Mouse (Mus musculus) forebrain, embryonic 10.5 days (tissue): ENCODE measurements around the gene Fsd1l. TPM values are rescaled to one million over a fixed set of nuclear protein-coding genes. Genes with fewer than 3 reads are reported as not detected.

Experiments used
- DNase-seq: peaks from one replicate; pipeline ENCODE4 v3.0.0-alpha.2; 2017; ENCODE audit warnings: low spot score; ENCODE audit errors: extremely low spot score
- H3K27ac ChIP-seq: fragments of 300-500 bp; sonication (generic); 2 replicates; pipeline ENCODE4 v1.5.1; 2016; ENCODE audit warnings: mild to moderate bottlenecking
- H3K27me3 ChIP-seq: fragments of 300-500 bp; sonication (generic); 2 replicates; pipeline ENCODE4 v1.6.1; 2016; ENCODE audit warnings: mild to moderate bottlenecking; ENCODE audit not compliant: poor library complexity, severe bottlenecking
- H3K36me3 ChIP-seq: fragments of 300-500 bp; sonication (generic); replicated peaks from 2 replicates; pipeline ENCODE4 v1.6.1; 2016; ENCODE audit warnings: mild to moderate bottlenecking, moderate library complexity
- H3K4me1 ChIP-seq: fragments of 300-500 bp; sonication (generic); 2 replicates; pipeline ENCODE4 v1.6.1; 2016
- H3K4me3 ChIP-seq: fragments of 300-500 bp; sonication (generic); 2 replicates; pipeline ENCODE4 v1.5.1; 2016; ENCODE audit warnings: mild to moderate bottlenecking, moderate library complexity
- H3K9me3 ChIP-seq: fragments of 300-500 bp; sonication (generic); 2 replicates; pipeline ENCODE4 v1.6.1; 2016; ENCODE audit warnings: mild to moderate bottlenecking, moderate library complexity
- WGBS: fragments of 180-500 bp; shearing (Covaris S2); methylation state at CpG from one replicate; pipeline ENCODE4 v1.1.7; 2016; 5-methylcytosine and 5-hydroxymethylcytosine counted together
- polyA plus RNA-seq: library from polyadenylated mRNA; unstranded; fragments of >200 nt; fragmentation: Nextera tagmentation; extraction: Ambion mirVana; gene quantifications from 2 replicates; pipeline ENCODE4 v1.2.1, GENCODE M21; 2016

The Fsd1l gene
- polyA plus RNA-seq: 24.6 and 27.3 TPM in 2 replicates

DNA sequence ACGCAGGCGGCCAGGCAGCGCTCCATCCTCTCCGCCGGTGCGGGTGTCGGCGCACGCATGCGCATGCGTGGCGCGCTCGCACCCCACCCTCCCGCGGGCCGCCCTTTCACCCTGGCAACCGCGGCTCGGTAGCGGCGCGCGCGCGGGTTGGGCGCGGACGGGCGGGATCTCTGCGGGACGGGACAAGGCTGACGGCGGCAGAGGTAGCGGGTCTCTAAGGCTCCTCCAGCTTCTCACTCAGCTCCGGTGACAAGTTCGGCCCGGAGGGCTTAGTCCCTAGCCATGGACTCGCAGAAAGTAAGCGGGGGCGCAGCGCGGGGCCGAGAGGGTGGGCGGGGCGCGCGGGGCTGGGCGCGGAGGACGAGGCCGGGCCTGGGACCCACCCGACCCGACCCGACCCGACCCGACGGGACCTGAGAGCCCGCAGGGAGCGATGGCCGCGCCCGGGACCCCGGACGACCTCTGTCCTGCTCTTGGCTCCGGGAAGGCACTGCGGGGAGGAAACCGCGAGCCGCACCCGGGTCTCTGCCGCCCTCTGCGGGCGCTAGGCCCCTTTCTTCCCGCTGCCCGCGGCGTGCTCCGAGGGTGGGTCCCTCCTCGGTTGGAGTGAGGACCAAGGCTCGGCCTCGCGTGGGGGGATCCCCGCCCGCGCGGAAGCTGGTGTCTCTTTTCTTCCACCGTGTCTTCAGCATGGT lies at the start of gene Fsd1l:
TSS of gene Fsd1l (plus strand) at position 156 of the 695 bp plus-strand sequence.
- under 1% methylated on average over 82 of the region's 88 CpGs for WGBS
- Histone ChIP-seq H3K36me3 (peaks cover 3% of the 10 kb centered on the region), H3K9me3 (no peaks in the 10 kb centered on the region), H3K4me1 (peaks cover 51% of the 10 kb centered on the region), H3K4me3 (peak within 1 kb of the TSS; percentile 89), H3K27ac (peak within 1 kb of the TSS; percentile 96), H3K27me3 (0 out of 2 replicates have a peak, but pooled peaks cover 7% of the 10 kb centered on the region)
- DNase-seq: peak; percentile 78

DNA sequence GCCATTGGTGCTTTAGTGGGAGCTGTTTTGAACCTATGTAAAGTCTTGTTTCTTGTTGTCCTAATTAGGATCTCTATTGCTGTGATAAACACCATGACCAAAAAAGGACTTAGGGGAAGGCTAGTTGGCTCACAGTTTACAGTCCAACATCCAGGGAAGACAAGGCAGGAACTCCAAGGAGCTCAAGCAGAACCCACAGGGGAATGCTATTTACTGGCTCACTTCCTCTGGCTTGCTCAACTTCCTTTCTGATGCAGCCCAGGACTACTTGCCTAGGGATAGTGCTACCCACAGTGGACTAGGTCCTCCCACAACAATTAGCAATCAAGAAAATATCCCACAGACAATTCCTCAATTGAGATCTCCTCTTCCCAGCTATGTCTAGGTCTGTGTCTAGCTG lies 43.6 kb upstream of the Fsd1l start:
- Histone ChIP-seq H3K4me3 (no peak overlapping the region), H3K36me3 (no peaks in the 10 kb centered on the region), H3K27me3 (no peaks in the 10 kb centered on the region), H3K9me3 (no peaks in the 10 kb centered on the region), H3K4me1 (no peaks in the 10 kb centered on the region), H3K27ac (no peak overlapping the region)
- DNase-seq: no peak

DNA sequence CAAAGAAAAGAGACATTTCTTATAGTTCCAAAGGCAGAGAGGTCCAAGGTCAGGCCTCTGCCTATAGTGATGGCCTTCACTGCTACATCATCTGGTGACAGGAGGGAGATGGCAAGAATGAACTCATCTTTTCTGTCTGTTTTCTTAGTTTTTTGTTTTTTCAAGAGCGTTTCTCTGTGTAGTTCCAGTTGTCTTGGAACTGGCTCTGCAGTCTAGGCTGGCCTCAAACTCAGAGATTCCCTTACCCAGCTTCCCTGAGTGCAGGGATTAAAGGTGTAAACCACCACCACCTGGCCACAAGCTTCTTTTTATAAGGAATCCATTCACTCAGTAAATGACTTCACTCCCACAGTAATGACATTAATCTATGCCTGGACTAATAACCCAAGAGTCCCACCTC lies 42.3 kb upstream of the Fsd1l start:
- H3K36me3 ChIP-seq: no peaks in the 10 kb centered on the region
- no peak overlapping the region for H3K27ac ChIP-seq
- 94% methylated on average over 1 of the region's 1 CpGs for WGBS
- no peaks in the 10 kb centered on the region for H3K9me3 ChIP-seq
- no peaks in the 10 kb centered on the region for H3K4me1 ChIP-seq
- no peak for DNase-seq
- H3K27me3 ChIP-seq: no peaks in the 10 kb centered on the region
- no peak overlapping the region for H3K4me3 ChIP-seq

DNA sequence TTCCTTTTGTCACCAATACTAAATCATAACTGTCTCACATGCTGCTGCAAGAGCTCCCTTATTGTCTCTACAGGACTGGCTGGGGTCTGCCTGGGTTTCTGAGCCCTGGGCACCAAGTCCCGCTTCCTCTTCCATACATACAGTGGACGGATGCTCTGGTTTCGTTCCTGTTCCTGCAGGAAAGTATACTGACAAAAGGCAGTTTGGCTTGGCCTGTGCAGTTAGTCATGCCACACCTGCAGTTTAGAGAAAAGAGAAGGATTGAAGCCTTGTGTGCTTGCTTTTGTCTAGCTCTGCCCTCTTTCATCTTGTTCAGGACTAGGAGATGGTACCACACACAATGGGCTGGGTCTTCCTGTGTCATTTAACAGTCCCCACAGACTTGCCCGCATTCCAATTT lies 41.8 kb upstream of the Fsd1l start:
- no peaks in the 10 kb centered on the region for H3K9me3 ChIP-seq
- no peaks in the 10 kb centered on the region for H3K4me1 ChIP-seq
- no peak overlapping the region for H3K27ac ChIP-seq
- WGBS: 86% methylated on average over 4 of the region's 4 CpGs
- no peaks in the 10 kb centered on the region for H3K27me3 ChIP-seq
- H3K4me3 ChIP-seq: no peak overlapping the region
- no peaks in the 10 kb centered on the region for H3K36me3 ChIP-seq
- no peak for DNase-seq

DNA sequence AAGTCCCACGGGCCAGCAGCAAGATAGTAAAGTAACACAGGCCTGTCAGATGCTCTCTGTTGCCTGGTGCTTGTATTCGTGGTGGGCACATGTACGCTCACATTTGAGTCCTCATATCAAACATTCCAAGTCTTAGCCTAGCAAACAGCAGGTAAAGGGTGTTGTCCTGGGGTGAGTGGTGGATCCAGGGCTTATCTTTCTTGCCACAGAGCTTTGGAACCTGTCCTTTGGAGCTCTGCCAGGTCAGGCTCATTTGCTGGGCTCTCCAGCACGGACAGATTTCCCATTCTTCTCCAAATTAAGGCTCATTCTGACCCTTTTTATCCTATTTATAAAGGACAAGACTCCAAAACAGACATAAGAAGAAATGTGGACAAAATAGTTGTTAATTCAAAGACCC lies 41.1 kb upstream of the Fsd1l start:
- no peaks in the 10 kb centered on the region for H3K27me3 ChIP-seq
- DNase-seq: no peak
- no peaks in the 10 kb centered on the region for H3K4me1 ChIP-seq
- H3K36me3 ChIP-seq: no peaks in the 10 kb centered on the region
- no peak overlapping the region for H3K27ac ChIP-seq
- no peaks in the 10 kb centered on the region for H3K9me3 ChIP-seq
- H3K4me3 ChIP-seq: no peak overlapping the region
- 86% methylated on average over 4 of the region's 4 CpGs for WGBS

DNA sequence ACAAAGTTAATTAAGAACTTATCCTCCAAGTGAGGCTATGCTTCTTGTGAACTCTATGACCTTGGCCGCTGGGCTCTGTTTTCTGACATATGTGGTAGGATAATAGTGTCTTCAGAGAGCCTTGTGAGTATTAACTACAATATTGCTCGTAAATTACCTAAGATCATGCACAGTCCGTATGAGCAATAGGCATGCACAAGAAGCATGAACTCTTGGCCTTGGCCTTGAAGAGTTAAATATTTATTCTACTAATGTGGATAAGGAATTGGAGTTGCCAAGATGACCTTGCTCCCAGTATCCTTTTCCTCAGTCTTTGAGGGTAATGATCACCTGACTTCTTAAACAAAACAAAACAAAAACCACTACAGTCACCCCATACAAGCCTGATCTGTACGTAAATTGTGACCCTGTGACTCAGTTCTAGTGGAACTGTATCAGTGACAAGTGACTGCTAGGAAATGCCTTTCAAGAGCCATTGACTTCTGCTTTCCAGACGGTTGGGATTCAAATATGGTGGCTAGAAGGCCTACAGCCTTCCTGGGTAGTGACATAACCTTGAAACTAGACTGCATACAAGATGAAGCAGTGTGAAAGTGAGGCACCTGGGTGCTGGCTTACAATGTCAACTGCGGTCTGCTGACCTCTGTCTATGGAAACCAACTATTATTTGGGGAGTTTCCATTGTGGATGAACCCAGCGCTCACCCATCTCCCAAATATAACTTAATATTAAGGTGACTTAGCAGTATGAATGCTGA lies 40.4 kb upstream of the Fsd1l start:
- 88% methylated on average over 7 of the region's 7 CpGs for WGBS
- H3K27me3 ChIP-seq: no peaks in the 10 kb centered on the region
- H3K9me3 ChIP-seq: no peaks in the 10 kb centered on the region
- H3K4me1 ChIP-seq: peaks cover 4% of the 10 kb centered on the region; the same call in 1 of the 2 replicates
- H3K27ac ChIP-seq: no peak overlapping the region
- no peak for DNase-seq
- H3K36me3 ChIP-seq: no peaks in the 10 kb centered on the region
- H3K4me3 ChIP-seq: no peak overlapping the region

DNA sequence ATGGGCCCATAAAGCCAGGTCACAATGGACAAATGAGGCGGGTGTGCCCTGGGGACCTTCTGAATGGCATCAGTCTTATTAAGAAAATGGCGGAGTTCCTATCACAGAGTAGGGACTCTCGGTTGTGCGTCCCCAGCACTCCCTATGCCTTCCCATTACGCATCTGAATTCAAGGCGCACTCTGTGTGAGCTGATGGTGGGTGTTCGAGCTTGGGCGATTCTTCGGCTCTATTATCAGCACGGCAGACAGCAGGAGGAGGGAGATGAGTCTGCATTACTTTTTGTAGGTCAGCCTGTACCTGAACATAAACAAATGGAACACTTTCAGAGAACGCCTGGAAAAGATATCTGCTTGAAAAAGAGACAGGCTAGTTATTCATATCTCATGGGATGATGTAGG lies 39.7 kb upstream of the Fsd1l start:
- 91% methylated on average over 11 of the region's 11 CpGs for WGBS
- no peaks in the 10 kb centered on the region for H3K9me3 ChIP-seq
- no peak overlapping the region for H3K4me3 ChIP-seq
- peaks cover 11% of the 10 kb centered on the region; the same call in 1 of the 2 replicates for H3K4me1 ChIP-seq
- DNase-seq: no peak
- H3K27me3 ChIP-seq: no peaks in the 10 kb centered on the region
- H3K36me3 ChIP-seq: no peaks in the 10 kb centered on the region
- no peak overlapping the region for H3K27ac ChIP-seq

DNA sequence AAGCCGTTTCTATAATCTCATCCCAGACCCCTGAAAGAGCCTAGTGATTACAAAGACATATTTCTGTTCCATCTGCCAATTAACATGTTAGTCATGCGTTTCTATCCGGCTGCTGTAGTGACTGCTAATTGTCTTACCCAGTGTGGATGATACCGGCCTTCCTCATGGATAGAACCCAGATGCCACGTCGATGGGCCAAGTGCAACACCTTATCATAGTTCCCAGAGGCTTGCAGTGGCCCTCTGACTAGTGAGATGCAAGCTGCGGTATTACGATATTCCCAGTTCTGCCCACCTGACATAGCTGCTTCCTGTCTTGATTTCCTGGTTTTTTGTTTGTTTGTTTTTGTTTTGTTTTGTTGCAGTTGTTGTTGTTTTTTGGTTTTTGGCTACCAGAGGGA lies 39.3 kb upstream of the Fsd1l start:
- H3K9me3 ChIP-seq: no peaks in the 10 kb centered on the region
- no peaks in the 10 kb centered on the region for H3K36me3 ChIP-seq
- DNase-seq: no peak
- 90% methylated on average over 8 of the region's 8 CpGs for WGBS
- H3K27me3 ChIP-seq: no peaks in the 10 kb centered on the region
- no peak overlapping the region for H3K27ac ChIP-seq
- H3K4me3 ChIP-seq: no peak overlapping the region
- peaks cover 11% of the 10 kb centered on the region; the same call in 1 of the 2 replicates for H3K4me1 ChIP-seq

DNA sequence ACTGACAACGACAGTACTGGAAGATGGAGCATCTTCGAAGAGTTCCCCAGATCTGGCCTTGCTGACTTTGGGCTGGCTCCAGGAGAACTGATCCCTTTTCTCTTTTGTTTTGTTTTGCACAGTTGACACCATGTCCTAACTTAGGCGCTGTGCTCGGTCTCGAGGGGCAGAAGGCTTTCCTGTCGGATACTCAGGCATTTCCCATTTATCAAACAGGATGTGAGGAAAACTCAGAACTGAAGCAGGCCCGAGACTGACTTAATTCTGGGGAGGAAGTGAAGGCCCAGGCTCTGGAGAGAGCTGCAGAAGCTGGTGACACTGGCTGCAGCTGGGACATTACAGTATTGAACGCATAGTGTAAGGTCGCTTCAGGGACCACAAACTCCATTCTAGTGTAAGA lies 38.9 kb upstream of the Fsd1l start:
- Histone ChIP-seq H3K27me3 (no peaks in the 10 kb centered on the region), H3K4me1 (peaks cover 11% of the 10 kb centered on the region; the same call in 1 of the 2 replicates), H3K4me3 (no peak overlapping the region), H3K27ac (no peak overlapping the region), H3K9me3 (no peaks in the 10 kb centered on the region), H3K36me3 (no peaks in the 10 kb centered on the region)
- 78% methylated on average over 9 of the region's 9 CpGs for WGBS
- no peak for DNase-seq

DNA sequence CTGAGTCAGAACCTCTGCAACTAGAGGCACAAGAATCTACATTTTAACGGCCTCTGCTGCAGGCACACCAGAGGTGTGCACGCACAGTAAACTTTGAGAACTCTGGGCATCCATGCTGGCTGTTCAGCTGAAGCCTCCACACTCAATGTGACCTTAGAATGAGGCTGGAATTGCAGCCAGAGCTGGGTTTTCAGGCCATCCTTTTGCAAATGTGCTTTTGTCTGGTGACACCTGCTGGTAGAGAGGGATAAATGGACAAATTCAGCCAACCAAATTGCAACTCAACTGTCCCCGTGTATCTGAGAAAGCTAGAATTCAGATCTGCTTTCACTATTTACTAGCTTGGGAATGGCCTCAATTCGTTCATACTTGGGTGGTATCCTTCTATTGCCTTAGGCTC lies 37.1 kb upstream of the Fsd1l start:
- no peak overlapping the region for H3K4me3 ChIP-seq
- peak; percentile 42 for DNase-seq
- H3K36me3 ChIP-seq: no peaks in the 10 kb centered on the region
- no peaks in the 10 kb centered on the region for H3K9me3 ChIP-seq
- peaks cover 11% of the 10 kb centered on the region; the same call in 1 of the 2 replicates for H3K4me1 ChIP-seq
- WGBS: 42% methylated on average over 4 of the region's 4 CpGs
- no peak overlapping the region for H3K27ac ChIP-seq
- no peaks in the 10 kb centered on the region for H3K27me3 ChIP-seq

DNA sequence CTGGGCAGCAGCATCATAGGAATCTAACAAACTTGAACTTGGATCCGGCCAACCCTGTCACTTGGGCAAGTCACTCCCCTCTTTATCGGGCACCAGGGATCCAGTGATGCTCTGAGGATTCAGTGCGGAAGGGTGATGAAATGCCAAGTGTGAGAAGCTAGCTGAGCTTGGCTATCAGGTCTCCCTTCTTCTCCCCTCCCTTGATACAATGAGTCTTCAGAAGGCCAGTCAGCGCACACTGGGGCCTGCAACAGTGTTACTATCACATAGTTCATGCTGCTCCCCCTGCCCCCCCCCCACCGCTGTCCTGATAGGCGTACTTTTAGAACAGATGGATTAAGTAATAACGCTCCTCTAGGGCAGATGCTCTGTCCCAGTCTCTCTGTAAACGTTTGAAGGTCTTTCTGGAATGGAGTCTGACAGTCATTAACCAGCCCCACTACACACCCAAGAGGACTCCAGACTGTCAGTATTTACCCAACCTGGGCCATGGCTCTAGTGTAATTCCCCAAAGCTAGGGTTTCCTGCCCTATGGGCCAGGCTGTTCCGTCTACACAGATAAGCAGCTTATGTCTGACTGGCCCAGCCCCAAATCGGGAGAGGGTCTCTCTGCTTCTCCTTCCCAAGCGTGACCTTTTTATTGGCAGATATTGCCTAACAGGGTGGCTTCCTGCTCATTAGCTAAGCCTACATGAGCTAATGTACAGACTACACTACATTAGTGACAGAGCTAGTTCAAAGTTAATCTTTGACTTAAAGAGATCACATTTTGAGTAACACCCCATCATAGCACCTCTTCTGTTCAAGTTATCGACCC lies 35.8 kb upstream of the Fsd1l start:
- H3K4me1 ChIP-seq: peaks cover 11% of the 10 kb centered on the region; the same call in 1 of the 2 replicates
- no peaks in the 10 kb centered on the region for H3K9me3 ChIP-seq
- WGBS: 83% methylated on average over 12 of the region's 12 CpGs

DNA sequence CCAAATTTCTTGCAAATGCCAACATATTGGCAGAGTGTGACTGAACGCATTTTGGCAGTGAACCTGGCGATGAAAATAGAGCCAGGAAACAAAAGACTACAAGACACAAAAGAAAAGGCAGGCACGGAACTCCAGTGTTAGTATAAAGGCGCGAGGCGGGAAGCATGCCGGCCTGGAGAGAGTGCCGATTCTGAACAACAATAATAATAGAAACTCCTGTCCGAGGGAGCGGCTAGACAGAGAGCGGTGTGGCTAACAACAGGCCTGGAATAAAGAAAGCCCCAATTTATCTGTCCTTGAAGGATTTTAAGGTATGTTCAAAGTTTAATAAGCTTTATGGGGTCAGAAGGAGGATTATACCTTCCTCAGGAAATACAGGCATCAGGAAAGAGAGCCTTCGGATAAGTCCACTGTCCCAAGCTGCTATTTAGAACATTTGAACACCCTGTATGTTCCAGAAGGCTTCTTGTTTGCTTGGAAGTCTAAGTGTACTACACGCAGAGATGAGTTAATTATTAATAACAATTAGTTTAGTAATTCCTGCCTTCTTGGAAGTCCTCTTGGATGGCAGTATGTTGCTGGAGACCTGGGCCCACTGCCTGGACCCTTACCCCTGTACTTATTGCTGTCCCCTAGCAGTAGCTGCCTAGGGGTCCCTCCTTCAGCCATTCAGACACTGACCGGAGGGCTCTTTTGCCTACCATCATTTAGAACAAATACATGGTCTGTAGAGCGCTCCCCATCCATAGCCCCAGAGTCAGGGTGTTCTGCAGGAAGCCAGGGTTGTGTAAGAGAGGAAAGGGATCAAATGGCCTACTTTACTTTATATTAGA lies 35.0 kb upstream of the Fsd1l start:
- WGBS: 79% methylated on average over 15 of the region's 15 CpGs
- H3K4me3 ChIP-seq: no peak overlapping the region
- no peaks in the 10 kb centered on the region for H3K9me3 ChIP-seq
- H3K27me3 ChIP-seq: no peaks in the 10 kb centered on the region
- H3K36me3 ChIP-seq: no peaks in the 10 kb centered on the region
- DNase-seq: no peak
- H3K27ac ChIP-seq: no peak overlapping the region
- H3K4me1 ChIP-seq: peaks cover 11% of the 10 kb centered on the region; the same call in 1 of the 2 replicates

More for the DNA sequence above, 35.8 kb upstream of the Fsd1l start:
- H3K27ac ChIP-seq: no peak overlapping the region
- H3K4me3 ChIP-seq: no peak overlapping the region
- no peak for DNase-seq
- H3K36me3 ChIP-seq: no peaks in the 10 kb centered on the region
- no peaks in the 10 kb centered on the region for H3K27me3 ChIP-seq
